Mouse (Mus musculus) heart, embryonic 15.5 days (tissue): ENCODE data around the gene P4ha3. TPM values are rescaled to one million over a fixed set of nuclear protein-coding genes. Genes with fewer than 3 reads are reported as not detected.

Source experiments
- ATAC-seq: fragments of 200-750 bp; cut with Nextera tagmentation; replicated peaks from 2 replicates; pipeline ENCODE4 v1.8.0; 2017; ENCODE audit warnings: low read depth, moderate TSS enrichment; ENCODE audit not compliant: insufficient number of reproducible peaks, insufficient read depth, low FRiP score
- H3K27ac ChIP-seq: fragments of 300-500 bp; sonication (generic); 2 replicates; pipeline ENCODE4 v1.5.1; 2015; ENCODE audit warnings: mild to moderate bottlenecking, inconsistent platforms
- H3K27me3 ChIP-seq: fragments of 300-500 bp; sonication (generic); 2 replicates; pipeline ENCODE4 v1.6.1; 2015; ENCODE audit warnings: inconsistent platforms
- H3K36me3 ChIP-seq: fragments of 300-500 bp; sonication (generic); 2 replicates; pipeline ENCODE4 v1.6.1; 2015; ENCODE audit warnings: mild to moderate bottlenecking, inconsistent platforms
- H3K4me1 ChIP-seq: fragments of 300-500 bp; sonication (generic); replicated peaks from 2 replicates; pipeline ENCODE4 v1.6.1; 2015; ENCODE audit warnings: inconsistent platforms
- H3K4me2 ChIP-seq: fragments of 300-500 bp; sonication (generic); 2 replicates; pipeline ENCODE4 v1.6.1; 2015; ENCODE audit warnings: inconsistent platforms, mild to moderate bottlenecking, moderate library complexity
- H3K4me3 ChIP-seq: fragments of 300-500 bp; sonication (generic); 2 replicates; pipeline ENCODE4 v1.5.1; 2015; ENCODE audit warnings: mild to moderate bottlenecking, inconsistent platforms
- H3K9ac ChIP-seq: fragments of 300-500 bp; sonication (generic); 2 replicates; pipeline ENCODE4 v1.6.1; 2015; ENCODE audit warnings: mild to moderate bottlenecking, inconsistent platforms
- H3K9me3 ChIP-seq: fragments of 300-500 bp; sonication (generic); replicated peaks from 2 replicates; pipeline ENCODE4 v1.6.1; 2016; ENCODE audit warnings: inconsistent platforms
- WGBS: fragments of 180-500 bp; shearing (Covaris S2); methylation state at CpG from one replicate; pipeline ENCODE4 v1.1.7; 2015; ENCODE audit warnings: mixed read lengths; 5-methylcytosine and 5-hydroxymethylcytosine counted together
- polyA plus RNA-seq: library from polyadenylated mRNA; unstranded; fragments of >200 nt; fragmentation: Nextera tagmentation; extraction: Ambion mirVana; gene quantifications from 2 replicates; pipeline ENCODE4 v1.2.1, GENCODE M21; 2015

P4ha3 gene
- polyA plus RNA-seq, 1 experiment from 2014 or later: 11.8 TPM

DNA sequence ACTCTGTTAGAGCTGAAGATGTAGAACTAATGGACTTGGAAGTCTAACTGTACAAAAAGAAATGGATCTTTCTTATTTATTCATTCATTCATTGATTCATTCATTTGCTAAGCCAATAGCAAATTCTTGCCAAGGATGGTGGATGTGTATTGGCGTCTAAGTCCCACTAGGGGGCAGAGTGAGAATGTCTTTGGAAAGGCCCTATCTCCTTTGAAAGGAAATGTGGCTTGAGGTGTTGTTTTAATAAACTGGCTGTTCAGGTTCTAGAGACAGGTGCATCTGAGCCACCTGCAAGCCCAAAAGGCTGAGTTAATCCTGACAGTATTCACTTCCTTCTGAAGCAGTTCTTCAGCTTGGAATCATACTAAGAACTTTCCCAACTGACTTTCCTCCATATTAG is 5.5 kb upstream of the P4ha3 start:
- Histone ChIP-seq H3K4me3 (no peak overlapping the region), H3K4me2 (no peak overlapping the region), H3K4me1 (0 out of 2 replicates have a peak, but pooled peaks cover 2% of the 10 kb centered on the region), H3K27me3 (no peaks in the 10 kb centered on the region), H3K9me3 (no peaks in the 10 kb centered on the region), H3K36me3 (no peaks in the 10 kb centered on the region), H3K27ac (no peak overlapping the region), H3K9ac (no peak overlapping the region)
- WGBS: 0% methylated on average over 1 of the region's 1 CpGs
- no peak for ATAC-seq

DNA sequence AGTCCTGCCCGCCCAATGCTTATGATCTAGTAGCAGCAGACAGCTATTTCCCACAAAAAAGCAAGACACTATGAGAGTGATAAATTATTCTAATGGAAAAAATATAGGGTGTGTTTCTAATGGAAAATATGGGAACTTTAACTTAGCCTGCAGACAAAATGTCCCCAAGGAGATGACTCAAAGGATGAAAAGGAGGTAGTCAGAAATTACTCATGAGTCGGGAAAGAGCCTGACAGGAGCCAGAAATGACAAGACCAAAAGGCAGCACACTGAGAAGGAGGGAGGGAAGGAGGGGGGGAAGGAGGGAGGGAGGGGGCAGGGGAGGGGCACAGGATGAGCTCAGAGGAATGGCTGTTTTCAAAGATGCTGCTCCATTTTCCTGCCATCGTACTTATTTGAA is 3.7 kb upstream of the P4ha3 start:
- H3K27ac ChIP-seq: no peak overlapping the region
- H3K9me3 ChIP-seq: no peaks in the 10 kb centered on the region
- H3K36me3 ChIP-seq: no peaks in the 10 kb centered on the region
- H3K4me2 ChIP-seq: no peak overlapping the region
- 45% methylated on average over 3 of the region's 3 CpGs for WGBS
- no peaks in the 10 kb centered on the region for H3K27me3 ChIP-seq
- H3K4me3 ChIP-seq: no peak overlapping the region
- H3K9ac ChIP-seq: no peak overlapping the region
- H3K4me1 ChIP-seq: peaks cover 14% of the 10 kb centered on the region
- ATAC-seq: no peak

DNA sequence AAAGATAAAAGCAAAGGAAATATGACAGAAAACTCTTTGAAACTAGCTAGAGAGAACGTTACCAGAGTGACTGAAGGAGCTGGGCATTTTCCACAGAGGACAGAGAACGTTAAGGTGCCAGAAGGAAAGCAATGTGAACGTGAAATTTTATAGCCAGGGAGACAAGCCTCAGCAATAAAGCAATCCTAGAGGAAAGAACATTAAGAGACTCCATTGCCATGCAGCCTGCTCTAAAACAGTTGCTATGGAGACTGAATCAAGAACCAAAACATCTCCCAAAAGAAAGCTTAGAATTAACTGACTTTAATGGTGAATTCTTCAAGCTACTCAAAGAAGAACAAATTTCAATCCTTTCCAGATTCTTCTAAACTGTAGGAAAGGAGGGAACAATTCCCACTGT is 2.0 kb upstream of the P4ha3 start:
- no peak overlapping the region for H3K4me2 ChIP-seq
- H3K4me1 ChIP-seq: peaks cover 24% of the 10 kb centered on the region
- ATAC-seq: no peak
- WGBS: 52% methylated on average over 3 of the region's 3 CpGs
- H3K9ac ChIP-seq: no peak overlapping the region
- H3K36me3 ChIP-seq: no peaks in the 10 kb centered on the region
- no peak overlapping the region for H3K4me3 ChIP-seq
- H3K9me3 ChIP-seq: no peaks in the 10 kb centered on the region
- H3K27ac ChIP-seq: no peak overlapping the region
- H3K27me3 ChIP-seq: no peaks in the 10 kb centered on the region

DNA sequence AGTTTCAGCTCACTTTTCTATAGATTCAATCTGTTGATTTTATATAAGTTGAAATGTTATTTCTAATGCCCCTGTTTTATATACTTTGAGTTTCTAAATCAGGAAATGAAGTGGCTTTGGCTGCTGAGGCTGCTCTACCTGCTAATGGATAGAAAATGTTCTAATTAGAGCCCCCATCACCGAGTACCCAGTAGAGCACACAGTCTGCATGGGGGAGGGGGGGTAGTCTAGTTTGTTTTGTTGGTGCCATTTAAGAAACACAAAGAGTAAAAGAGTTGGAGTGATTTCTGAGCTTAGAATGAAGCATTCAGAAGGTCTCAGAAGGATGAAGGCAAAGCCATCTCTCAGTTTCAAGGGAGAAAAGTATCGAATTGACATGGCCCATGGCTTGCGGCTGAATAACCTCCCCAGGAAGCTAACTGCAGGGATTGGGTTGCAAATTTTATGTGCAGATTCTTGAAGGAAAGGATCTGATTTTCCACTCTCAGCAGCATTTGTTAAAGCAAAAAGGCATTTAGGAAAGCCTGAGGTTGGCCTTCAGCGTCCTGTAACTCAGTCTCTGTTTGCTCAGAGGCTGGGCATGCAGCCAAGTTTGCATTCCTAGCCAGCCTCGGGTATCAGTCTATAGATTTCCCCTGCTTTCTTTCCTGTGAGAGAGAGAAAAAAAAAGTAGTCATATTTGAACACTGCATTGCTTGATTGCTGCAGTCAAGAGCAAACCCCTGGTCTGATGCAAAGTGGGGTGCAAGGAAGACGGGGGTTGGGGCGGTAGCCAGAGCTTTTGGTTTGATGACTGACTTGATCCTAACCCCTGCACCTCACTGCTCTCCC is 2.6 kb downstream of the P4ha3 start:
- H3K36me3 ChIP-seq: no peaks in the 10 kb centered on the region
- no peaks in the 10 kb centered on the region for H3K27me3 ChIP-seq
- peaks cover 39% of the 10 kb centered on the region for H3K4me1 ChIP-seq
- peak overlapping the region; percentile 36 for H3K4me3 ChIP-seq
- H3K9me3 ChIP-seq: no peaks in the 10 kb centered on the region
- H3K27ac ChIP-seq: peak overlapping the region; percentile 95
- H3K9ac ChIP-seq: peak overlapping the region; percentile 45
- 13% methylated on average over 7 of the region's 7 CpGs for WGBS
- peak overlapping the region; percentile 65 for H3K4me2 ChIP-seq
- ATAC-seq: peak; percentile 79

DNA sequence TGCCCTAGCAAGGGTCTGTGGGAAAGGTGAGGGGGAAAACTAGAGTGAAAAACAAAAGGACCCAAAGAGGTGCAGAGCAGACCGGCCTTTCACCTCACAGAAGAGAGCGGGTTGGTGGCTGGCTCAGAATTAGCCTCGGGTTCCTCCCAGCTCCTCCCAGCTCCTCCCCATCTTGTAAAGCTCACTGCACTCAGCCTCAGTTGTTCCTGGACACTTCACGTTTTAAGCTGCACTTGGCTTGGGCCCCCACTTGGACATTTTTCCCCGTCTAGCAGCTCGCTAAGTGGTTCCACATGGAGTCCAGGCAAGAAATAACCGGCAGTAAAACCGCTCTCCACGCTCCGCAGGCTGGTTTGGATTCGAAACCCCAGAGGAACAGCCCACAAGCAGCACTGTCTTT is 3.3 kb downstream of the P4ha3 start:
- peak overlapping the region; percentile 27 for H3K9ac ChIP-seq
- peak overlapping the region; percentile 36 for H3K4me3 ChIP-seq
- WGBS: 20% methylated on average over 11 of the region's 11 CpGs
- peaks cover 39% of the 10 kb centered on the region for H3K4me1 ChIP-seq
- H3K36me3 ChIP-seq: no peaks in the 10 kb centered on the region
- H3K27ac ChIP-seq: peak overlapping the region; percentile 95
- no peaks in the 10 kb centered on the region for H3K27me3 ChIP-seq
- peak; percentile 52; the same call in 1 of the 2 replicates for ATAC-seq
- H3K9me3 ChIP-seq: no peaks in the 10 kb centered on the region
- H3K4me2 ChIP-seq: peak overlapping the region; percentile 65

DNA sequence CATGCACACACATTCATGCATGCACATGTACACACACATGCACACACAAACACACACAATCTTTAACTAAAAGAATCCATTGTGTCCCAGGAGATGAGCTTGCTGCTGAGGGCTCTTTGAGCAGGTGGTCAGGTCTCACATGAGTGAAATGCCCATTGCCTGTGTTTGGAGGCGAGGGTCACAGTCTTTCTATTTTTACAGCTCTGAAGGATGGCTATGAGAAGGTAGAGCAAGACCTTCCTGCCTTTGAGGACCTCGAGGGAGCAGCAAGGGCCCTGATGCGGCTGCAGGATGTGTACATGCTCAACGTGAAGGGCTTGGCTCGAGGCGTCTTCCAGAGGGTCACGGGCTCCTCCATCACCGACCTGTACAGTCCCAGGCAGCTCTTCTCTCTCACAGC is 8.2 kb downstream of the P4ha3 start:
- H3K4me2 ChIP-seq: no peak overlapping the region
- no peaks in the 10 kb centered on the region for H3K27me3 ChIP-seq
- no peaks in the 10 kb centered on the region for H3K9me3 ChIP-seq
- H3K27ac ChIP-seq: no peak overlapping the region
- ATAC-seq: no peak
- WGBS: 69% methylated on average over 8 of the region's 8 CpGs
- H3K4me1 ChIP-seq: peaks cover 12% of the 10 kb centered on the region
- no peak overlapping the region for H3K4me3 ChIP-seq
- peaks cover 6% of the 10 kb centered on the region; the same call in 1 of the 2 replicates for H3K36me3 ChIP-seq
- no peak overlapping the region for H3K9ac ChIP-seq

DNA sequence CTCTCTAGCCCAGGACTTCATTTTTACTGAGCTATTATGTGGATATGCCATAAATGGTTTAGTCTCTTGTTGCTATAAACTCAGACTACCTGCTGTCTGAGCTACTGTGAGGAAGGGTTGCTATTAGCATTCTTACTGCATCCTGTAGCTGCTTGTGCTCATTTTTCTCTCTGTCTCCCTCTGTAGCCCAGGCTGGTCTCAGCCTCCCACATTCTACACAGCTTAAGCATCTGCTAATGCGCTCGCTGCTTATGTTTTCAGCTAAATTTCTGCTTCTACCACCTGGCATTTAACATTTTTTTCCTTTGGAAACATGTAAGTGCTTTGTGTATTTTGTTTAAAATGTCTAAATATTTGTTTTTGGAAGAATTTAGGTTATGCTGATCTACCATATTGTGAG is 10.4 kb downstream of the P4ha3 start:
- no peaks in the 10 kb centered on the region for H3K9me3 ChIP-seq
- no peak overlapping the region for H3K9ac ChIP-seq
- peaks cover 6% of the 10 kb centered on the region; the same call in 1 of the 2 replicates for H3K36me3 ChIP-seq
- no peak overlapping the region for H3K27ac ChIP-seq
- no peaks in the 10 kb centered on the region for H3K27me3 ChIP-seq
- ATAC-seq: no peak
- no peak overlapping the region for H3K4me3 ChIP-seq
- WGBS: 97% methylated on average over 2 of the region's 2 CpGs
- H3K4me1 ChIP-seq: peaks cover 7% of the 10 kb centered on the region
- H3K4me2 ChIP-seq: no peak overlapping the region

DNA sequence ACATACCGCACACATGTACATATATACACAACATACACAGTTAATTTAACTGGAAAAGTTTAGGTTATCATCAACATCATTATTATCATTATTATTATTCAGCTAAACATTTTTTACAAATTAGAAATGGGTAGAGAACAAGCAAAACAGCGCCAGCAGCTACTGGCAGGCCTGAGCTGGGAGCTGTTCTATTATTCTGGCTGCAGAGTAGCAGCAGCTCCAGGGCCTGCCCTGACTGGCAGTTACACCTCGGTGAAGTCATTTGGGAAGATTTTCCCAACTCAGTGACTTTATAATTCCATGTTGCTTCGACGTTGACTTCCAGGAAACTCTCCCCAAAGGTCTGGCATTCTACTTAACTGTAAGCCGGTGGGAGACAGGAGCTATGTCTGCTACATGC is 11.4 kb downstream of the P4ha3 start:
- WGBS: 74% methylated on average over 6 of the region's 6 CpGs
- ATAC-seq: no peak
- no peaks in the 10 kb centered on the region for H3K27me3 ChIP-seq

DNA sequence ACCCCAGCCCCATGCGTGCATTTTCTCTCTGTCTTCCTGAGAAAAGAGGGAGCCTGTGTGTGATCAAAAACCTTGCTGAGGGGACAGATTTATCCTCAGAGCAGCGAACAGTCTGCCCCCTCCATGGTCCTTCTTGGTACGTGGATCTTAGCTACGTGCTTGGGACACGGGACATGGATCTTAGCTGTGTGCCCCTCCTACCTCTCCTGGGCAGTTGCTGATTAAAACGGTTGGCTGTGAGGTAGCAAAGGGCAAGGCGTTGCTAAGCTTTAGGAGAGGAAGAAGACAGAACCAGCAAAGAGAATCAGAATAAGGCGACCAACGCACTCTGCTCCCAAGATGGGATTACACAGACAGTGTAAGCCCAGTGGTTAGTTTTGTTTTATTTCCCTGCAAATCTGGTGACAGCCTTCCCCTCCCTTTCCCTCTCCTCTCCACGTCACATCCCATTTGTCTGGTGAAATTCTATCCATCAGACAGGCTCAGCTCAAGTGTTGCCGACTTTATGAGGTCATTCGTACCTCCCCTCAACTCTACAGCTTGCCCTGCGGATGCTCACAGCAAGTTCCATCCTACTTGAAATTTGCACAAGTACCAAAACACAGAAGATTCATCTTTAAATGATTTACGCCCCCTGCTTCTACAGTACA is 13.7 kb downstream of the P4ha3 start:
- Histone ChIP-seq H3K9me3 (no peaks in the 10 kb centered on the region), H3K4me1 (peaks cover 25% of the 10 kb centered on the region), H3K27me3 (no peaks in the 10 kb centered on the region), H3K4me2 (no peak overlapping the region), H3K9ac (no peak overlapping the region), H3K4me3 (no peak overlapping the region), H3K36me3 (peaks cover 6% of the 10 kb centered on the region; the same call in 1 of the 2 replicates), H3K27ac (no peak overlapping the region)
- ATAC-seq: no peak
- WGBS: 60% methylated on average over 14 of the region's 14 CpGs

More for the DNA sequence above, 11.4 kb downstream of the P4ha3 start:
- peaks cover 6% of the 10 kb centered on the region; the same call in 1 of the 2 replicates for H3K36me3 ChIP-seq
- no peak overlapping the region for H3K9ac ChIP-seq
- peaks cover 15% of the 10 kb centered on the region for H3K4me1 ChIP-seq
- H3K4me2 ChIP-seq: no peak overlapping the region
- no peak overlapping the region for H3K4me3 ChIP-seq
- no peak overlapping the region for H3K27ac ChIP-seq
- H3K9me3 ChIP-seq: no peaks in the 10 kb centered on the region

DNA sequence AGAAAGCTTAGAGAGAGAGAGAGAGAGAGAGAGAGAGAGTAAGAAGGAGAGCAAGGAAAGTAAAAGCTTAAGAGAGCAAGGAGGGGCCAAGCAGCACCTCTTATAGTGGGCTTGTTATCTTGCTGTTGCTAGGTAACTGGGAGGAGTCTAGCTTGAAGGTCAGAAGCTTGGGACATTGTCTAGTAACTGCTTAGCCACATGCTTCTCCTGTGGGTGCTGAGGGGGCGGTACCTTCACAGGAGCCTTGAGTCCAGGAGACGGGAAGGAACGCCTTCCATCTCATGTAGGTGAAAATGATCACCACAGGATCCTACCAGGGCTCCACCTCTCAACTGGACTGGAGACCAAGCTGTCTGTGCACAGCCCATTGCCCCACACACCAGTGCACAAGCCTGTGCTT is 16.1 kb downstream of the P4ha3 start:
- no peak for ATAC-seq

DNA sequence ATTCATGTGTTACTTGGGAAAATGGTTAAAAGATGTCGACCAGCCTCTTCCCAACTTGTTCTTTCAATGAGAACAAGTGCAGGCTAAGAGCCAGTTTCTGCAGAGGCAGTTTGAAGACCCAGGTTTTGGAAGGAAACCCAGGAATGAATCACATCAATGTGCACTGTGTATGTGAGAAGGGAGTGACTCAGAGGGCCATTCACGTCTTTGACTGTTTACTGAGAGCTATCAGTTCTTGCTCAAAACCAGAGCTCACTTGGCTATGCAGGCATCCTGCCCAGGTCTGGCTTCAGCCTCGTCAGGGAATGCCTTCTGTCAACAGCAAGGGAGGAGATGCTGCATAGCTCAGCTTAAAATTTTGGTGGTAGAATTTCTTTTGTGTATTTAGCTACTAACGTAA is 17.0 kb downstream of the P4ha3 start:
- Histone ChIP-seq H3K36me3 (peaks cover 6% of the 10 kb centered on the region; the same call in 1 of the 2 replicates), H3K27me3 (no peaks in the 10 kb centered on the region), H3K27ac (peak overlapping the region; percentile 70), H3K9me3 (no peaks in the 10 kb centered on the region), H3K4me1 (peaks cover 27% of the 10 kb centered on the region), H3K9ac (no peak overlapping the region), H3K4me2 (no peak overlapping the region), H3K4me3 (no peak overlapping the region)
- ATAC-seq: peak; percentile 85
- 24% methylated on average over 4 of the region's 4 CpGs for whole genome bisulfite sequencing

More for the DNA sequence above, 16.1 kb downstream of the P4ha3 start:
- Histone ChIP-seq H3K9ac (no peak overlapping the region), H3K4me3 (no peak overlapping the region), H3K4me1 (peaks cover 25% of the 10 kb centered on the region), H3K27ac (peak overlapping the region; percentile 70; the same call in 1 of the 2 replicates), H3K4me2 (no peak overlapping the region), H3K36me3 (peaks cover 6% of the 10 kb centered on the region; the same call in 1 of the 2 replicates), H3K27me3 (no peaks in the 10 kb centered on the region), H3K9me3 (no peaks in the 10 kb centered on the region)
- 48% methylated on average over 3 of the region's 3 CpGs for WGBS
